Mouse (Mus musculus) liver, embryonic 14.5 days (tissue): ENCODE results near the gene Ankrd49.

Experiments used
- CTCF ChIP-seq: IDR thresholded peaks from 2 replicates; pipeline ENCODE4 v1.5.1; 2016; ENCODE audit warnings: antibody characterized with exemption, low read depth, control low read depth
- EP300 ChIP-seq: IDR thresholded peaks from 2 replicates; pipeline ENCODE4 v1.6.1; 2016; ENCODE audit warnings: antibody characterized with exemption, low read depth

GRCm38 (mm10) chr9:14778341-14778740, 6.3 kb downstream of the Ankrd49 start:
- TF ChIP-seq EP300, result no peak
- no peak for TF ChIP-seq CTCF
